Mouse (Mus musculus): ENCODE measurements at regions not wholly inside any gene's neighbourhood (a gene's known extent, or its start where the extent isn't known, plus 50 kb on each side); places are given as distances from the start of the nearest gene placed in this dataset.

GRCm38 (mm10) chr13:63735739-63736138 lies 79.3 kb upstream of the Ercc6l2 start:
- TF ChIP-seq CTCF (IDR thresholded peaks at IDR 0.05; ENCODE audit: extremely low read depth, insufficient read length, insufficient replicate concordance, low read depth, low read length) (no peak), POLR2A (IDR thresholded peaks at IDR 0.05; ENCODE audit: low read depth, low read length) (no peak)

Measured in small intestine, adult 2 months (tissue).